Mouse (Mus musculus) MEL (cell line): ENCODE results near the gene Ubl5. TPM values are rescaled to one million over a fixed set of nuclear protein-coding genes. Genes with fewer than 3 reads are reported as not detected.

Source experiments
- DNase-seq: peaks from one replicate; pipeline ENCODE4 v3.0.0; 2011; ENCODE audit warnings: low read depth, low spot score
- H3K27ac ChIP-seq: 2 replicates; pipeline ENCODE4 v1.5.1; 2012; ENCODE audit warnings: low read depth, mild to moderate bottlenecking, control low read depth, low read length, moderate library complexity; ENCODE audit not compliant: control insufficient read depth
- H3K27me3 ChIP-seq, 2 experiments: fragments of 150-350 bp in 1 of 2; sonication (generic) in 1 of 2; 2 replicates each; pipeline ENCODE4 v1.6.1; 2012; ENCODE audit warnings: low read length in 2 of 2, mild to moderate bottlenecking in 2 of 2, improper control_type of control experiment in 1 of 2, moderate library complexity in 1 of 2; ENCODE audit not compliant: insufficient read depth in 2 of 2, control insufficient read depth in 1 of 2
- H3K36me3 ChIP-seq, 2 experiments: 2 replicates each; pipeline ENCODE4 v1.6.1; 2012 to 2014; ENCODE audit warnings: low read length in 2 of 2, improper control_type of control experiment in 1 of 2, inconsistent platforms in 1 of 2, mild to moderate bottlenecking in 1 of 2; ENCODE audit not compliant: insufficient read depth in 2 of 2, control insufficient read depth in 1 of 2
- H3K4me1 ChIP-seq, 2 experiments: fragments of 150-350 bp in 1 of 2; sonication (generic) in 1 of 2; 2 replicates each; pipeline ENCODE4 v1.6.1; 2012; ENCODE audit warnings: low read length in 2 of 2, improper control_type of control experiment in 1 of 2, mild to moderate bottlenecking in 1 of 2; ENCODE audit not compliant: insufficient read depth in 2 of 2, control insufficient read depth in 1 of 2
- H3K4me3 ChIP-seq, 2 experiments: fragments of 150-350 bp in 1 of 2; sonication (generic) in 1 of 2; 2 replicates each; pipeline ENCODE4 v1.5.1; 2012; ENCODE audit warnings: low read depth in 2 of 2, low read length in 2 of 2, mild to moderate bottlenecking in 2 of 2, moderate library complexity in 2 of 2, control low read depth in 1 of 2, improper control_type of control experiment in 1 of 2; ENCODE audit not compliant: control insufficient read depth in 1 of 2, insufficient read depth in 1 of 2
- H3K79me2 ChIP-seq: 2 replicates; pipeline ENCODE4 v1.6.1; 2012; ENCODE audit warnings: mild to moderate bottlenecking, low read length, moderate library complexity; ENCODE audit not compliant: control insufficient read depth, poor library complexity, insufficient read depth
- H3K9ac ChIP-seq: 2 replicates; pipeline ENCODE4 v1.6.1; 2012; ENCODE audit warnings: low read depth, mild to moderate bottlenecking, control low read depth, low read length, moderate library complexity; ENCODE audit not compliant: control insufficient read depth, poor library complexity, severe bottlenecking
- H3K9me3 ChIP-seq: fragments of 150-350 bp; sonication (generic); replicated peaks from 2 replicates; pipeline ENCODE4 v1.6.1; 2012; ENCODE audit warnings: mild to moderate bottlenecking, low read length, improper control_type of control experiment, moderate library complexity; ENCODE audit not compliant: insufficient read depth
- BHLHE40 ChIP-seq: IDR thresholded peaks from 2 replicates; pipeline ENCODE4 v1.6.1; 2012; ENCODE audit warnings: low read depth, mild to moderate bottlenecking, inconsistent platforms, low read length, improper control_type of control experiment, borderline replicate concordance
- CHD1 ChIP-seq: IDR thresholded peaks from 2 replicates; pipeline ENCODE4 v1.6.1; 2012; ENCODE audit warnings: low read depth, mild to moderate bottlenecking, inconsistent platforms, low read length, improper control_type of control experiment
- CHD2 ChIP-seq: IDR thresholded peaks from 2 replicates; pipeline ENCODE4 v1.6.1; 2011; ENCODE audit warnings: low read length, improper control_type of control experiment
- CTCF ChIP-seq, 3 experiments: IDR thresholded peaks in 2 of 3; conservative IDR thresholded peaks in 1 of 3; 2 replicates each; pipeline ENCODE4 v1.5.1; 2011 to 2012; ENCODE audit warnings: low read length in 3 of 3, low read depth in 2 of 3, mild to moderate bottlenecking in 2 of 3, improper control_type of control experiment in 1 of 3, inconsistent platforms in 1 of 3, mixed read lengths in 1 of 3, moderate library complexity in 1 of 3; ENCODE audit not compliant: control insufficient read depth in 1 of 3, insufficient read depth in 1 of 3, poor library complexity in 1 of 3, severe bottlenecking in 1 of 3
- E2F4 ChIP-seq: IDR thresholded peaks from 2 replicates; pipeline ENCODE4 v1.6.1; 2011; ENCODE audit warnings: low read depth, low read length, improper control_type of control experiment, borderline replicate concordance
- ETS1 ChIP-seq: IDR thresholded peaks from 2 replicates; pipeline ENCODE4 v1.6.1; 2012; ENCODE audit warnings: low read depth, mild to moderate bottlenecking, inconsistent platforms, low read length, improper control_type of control experiment, moderate library complexity
- GABPA ChIP-seq: IDR thresholded peaks from 2 replicates; pipeline ENCODE4 v1.6.1; 2012; ENCODE audit warnings: low read depth, mild to moderate bottlenecking, inconsistent platforms, low read length, improper control_type of control experiment, moderate library complexity
- GATA1 ChIP-seq: IDR thresholded peaks from 2 replicates; pipeline ENCODE4 v1.6.1; 2011; ENCODE audit warnings: low read depth, low read length, improper control_type of control experiment
- HCFC1 ChIP-seq: IDR thresholded peaks from 2 replicates; pipeline ENCODE4 v1.6.1; 2012; ENCODE audit warnings: low read depth, mild to moderate bottlenecking, inconsistent platforms, low read length, improper control_type of control experiment, moderate library complexity
- MAFK ChIP-seq: IDR thresholded peaks from 2 replicates; pipeline ENCODE4 v1.6.1; 2011; ENCODE audit warnings: low read depth, mild to moderate bottlenecking, low read length, improper control_type of control experiment, borderline replicate concordance
- MAX ChIP-seq: IDR thresholded peaks from 2 replicates; pipeline ENCODE4 v1.6.1; 2011; ENCODE audit warnings: low read length, improper control_type of control experiment
- MAZ ChIP-seq: IDR thresholded peaks from 2 replicates; pipeline ENCODE4 v1.6.1; 2012; ENCODE audit warnings: low read depth, mild to moderate bottlenecking, inconsistent platforms, low read length, improper control_type of control experiment
- MEF2A ChIP-seq: IDR thresholded peaks from 2 replicates; pipeline ENCODE4 v1.6.1; 2014; ENCODE audit warnings: low read depth, mild to moderate bottlenecking, inconsistent platforms, low read length, improper control_type of control experiment; ENCODE audit not compliant: poor library complexity, insufficient replicate concordance, severe bottlenecking; ENCODE audit errors: extremely low read depth
- MXI1 ChIP-seq: IDR thresholded peaks from 2 replicates; pipeline ENCODE4 v1.6.1; 2011; ENCODE audit warnings: mild to moderate bottlenecking, low read depth, low read length, improper control_type of control experiment
- MYB ChIP-seq: IDR thresholded peaks from 2 replicates; pipeline ENCODE4 v1.6.1; 2011; ENCODE audit warnings: mild to moderate bottlenecking, low read depth, low read length, improper control_type of control experiment
- NELFE ChIP-seq: IDR thresholded peaks from 2 replicates; pipeline ENCODE4 v1.6.1; 2011; ENCODE audit warnings: low read depth, low read length, improper control_type of control experiment
- POLR2A ChIP-seq, 2 experiments: IDR thresholded peaks; 2 replicates each; pipeline ENCODE4 v1.6.1; 2011 to 2012; ENCODE audit warnings: low read length in 2 of 2, mild to moderate bottlenecking in 2 of 2, control low read depth in 1 of 2, improper control_type of control experiment in 1 of 2, low read depth in 1 of 2, moderate library complexity in 1 of 2; ENCODE audit not compliant: control insufficient read depth in 1 of 2, insufficient read depth in 1 of 2, poor library complexity in 1 of 2
- POLR2AphosphoS2 ChIP-seq: IDR thresholded peaks from 2 replicates; pipeline ENCODE4 v1.6.1; 2011; ENCODE audit warnings: low read length, improper control_type of control experiment
- POLR2AphosphoS5 ChIP-seq: IDR thresholded peaks from 2 replicates; pipeline ENCODE4 v1.6.1; 2012; ENCODE audit warnings: low read depth, borderline replicate concordance, mild to moderate bottlenecking, inconsistent platforms, low read length, moderate library complexity, mixed read lengths
- RCOR1 ChIP-seq: IDR thresholded peaks from 2 replicates; pipeline ENCODE4 v1.6.1; 2012; ENCODE audit warnings: low read depth, mild to moderate bottlenecking, inconsistent platforms, low read length, improper control_type of control experiment
- SIN3A ChIP-seq: IDR thresholded peaks from 2 replicates; pipeline ENCODE4 v1.6.1; 2012; ENCODE audit warnings: low read length, improper control_type of control experiment, inconsistent platforms
- SMC3 ChIP-seq: IDR thresholded peaks from 2 replicates; pipeline ENCODE4 v1.6.1; 2011; ENCODE audit warnings: low read depth, low read length, improper control_type of control experiment
- TAL1 ChIP-seq: IDR thresholded peaks from 2 replicates; pipeline ENCODE4 v1.6.1; 2012; ENCODE audit warnings: mild to moderate bottlenecking, inconsistent platforms, low read length, moderate library complexity, mixed read lengths
- USF1 ChIP-seq: IDR thresholded peaks from 2 replicates; pipeline ENCODE4 v1.6.1; 2014; ENCODE audit warnings: low read depth, mild to moderate bottlenecking, inconsistent platforms, low read length, improper control_type of control experiment, moderate library complexity
- USF2 ChIP-seq, 2 experiments: IDR thresholded peaks; 2 replicates each; pipeline ENCODE4 v1.6.1; 2011 to 2012; ENCODE audit warnings: improper control_type of control experiment in 2 of 2, low read length in 2 of 2, borderline replicate concordance in 1 of 2, inconsistent platforms in 1 of 2, low read depth in 1 of 2, mild to moderate bottlenecking in 1 of 2; ENCODE audit not compliant: insufficient read depth in 1 of 2
- ZMIZ1 ChIP-seq: IDR thresholded peaks from 2 replicates; pipeline ENCODE4 v1.6.1; 2012; ENCODE audit warnings: low read depth, mild to moderate bottlenecking, inconsistent platforms, low read length, improper control_type of control experiment, moderate library complexity
- ZNF384 ChIP-seq: IDR thresholded peaks from 2 replicates; pipeline ENCODE4 v1.6.1; 2012; ENCODE audit warnings: low read depth, mild to moderate bottlenecking, inconsistent platforms, low read length, improper control_type of control experiment
- polyA plus RNA-seq, 2 experiments: library from polyadenylated mRNA; stranded (reverse) in 1 of 2; unstranded in 1 of 2; fragments of >175 nt in 1 of 2; fragments of >200 nt in 1 of 2; gene quantifications; 2 replicates each; pipeline versions ENCODE4 v1.2.1 to v1.2.4; 2012; ENCODE audit warnings: low replicate concordance in 2 of 2, low read depth in 1 of 2; ENCODE audit not compliant: insufficient read length in 2 of 2, insufficient read depth in 1 of 2, missing spikeins in 1 of 2
- total RNA-seq: library from RNA; depleted of rRNA; stranded (reverse); fragments of 300-350 nt; gene quantifications from 2 replicates; pipeline ENCODE4 v1.2.3, GENCODE M21; 2012

Ubl5 gene
- total and polyA plus RNA-seq, 3 experiments: 850 to 1,103 TPM; not detected in 1

DNA sequence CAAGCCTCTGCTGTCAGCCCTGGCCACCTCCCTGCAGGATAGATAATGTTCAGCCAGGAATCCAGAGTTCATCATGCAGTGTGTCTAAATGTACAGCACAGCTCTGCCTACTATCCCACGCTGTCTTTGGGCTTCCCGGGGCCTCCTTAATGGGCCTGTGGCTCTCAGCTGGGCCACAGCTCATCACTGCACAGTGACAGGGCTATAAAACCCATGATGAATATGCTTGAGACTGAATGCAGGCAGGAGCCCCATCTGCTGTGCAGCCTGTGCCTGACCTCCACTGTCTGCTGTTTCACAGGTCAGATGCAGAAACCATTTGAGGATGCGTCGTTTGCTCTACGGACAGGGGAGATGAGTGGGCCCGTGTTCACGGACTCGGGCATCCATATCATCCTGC, 20.2 kb downstream of the Ubl5 start:
- H3K27ac ChIP-seq: no peak overlapping the region
- no peaks in the 10 kb centered on the region for H3K27me3 ChIP-seq
- peaks cover 18 to 31% of the 10 kb centered on the region in 2 experiments for H3K36me3 ChIP-seq
- H3K9me3 ChIP-seq: no peaks in the 10 kb centered on the region
- no peak for DNase-seq
- peaks cover 5 to 22% of the 10 kb centered on the region in 2 experiments for H3K4me1 ChIP-seq
- no peak for TF ChIP-seq CHD1
- TF ChIP-seq TAL1: no peak
- TF ChIP-seq MAFK: no peak
- no peak for TF ChIP-seq MYB
- no peak; the same call in 1 of the 2 replicates for TF ChIP-seq ZMIZ1
- no peak for TF ChIP-seq BHLHE40
- TF ChIP-seq CHD2: no peak
- no peak for TF ChIP-seq E2F4
- no peak for TF ChIP-seq CTCF (IDR thresholded peaks at IDR 0.05 in 2 of 3, conservative IDR thresholded peaks at IDR 0.05 in 1 of 3; ENCODE audit: control insufficient read depth in 1 of 3, insufficient read depth in 1 of 3, low read depth in 2 of 3, low read length in 3 of 3, poor library complexity in 1 of 3, severe bottlenecking in 1 of 3)
- TF ChIP-seq SIN3A: no peak
- no peak for TF ChIP-seq MXI1
- TF ChIP-seq GABPA: no peak
- TF ChIP-seq USF2 (IDR thresholded peaks at IDR 0.05; ENCODE audit: borderline replicate concordance in 1 of 2, insufficient read depth in 1 of 2, low read depth in 1 of 2, low read length in 2 of 2): no peak
- TF ChIP-seq POLR2A (IDR thresholded peaks at IDR 0.05; ENCODE audit: control insufficient read depth in 1 of 2, insufficient read depth in 1 of 2, low read depth in 1 of 2, low read length in 2 of 2, poor library complexity in 1 of 2): no peak
- TF ChIP-seq MEF2A: no peak
- no peak for TF ChIP-seq MAZ
- TF ChIP-seq POLR2AphosphoS2: no peak
- no peak for TF ChIP-seq NELFE
- no peak overlapping the region for H3K9ac ChIP-seq
- peaks cover 12% of the 10 kb centered on the region; the same call in 1 of the 2 replicates for H3K79me2 ChIP-seq
- no peak overlapping the region for H3K4me3 ChIP-seq

DNA sequence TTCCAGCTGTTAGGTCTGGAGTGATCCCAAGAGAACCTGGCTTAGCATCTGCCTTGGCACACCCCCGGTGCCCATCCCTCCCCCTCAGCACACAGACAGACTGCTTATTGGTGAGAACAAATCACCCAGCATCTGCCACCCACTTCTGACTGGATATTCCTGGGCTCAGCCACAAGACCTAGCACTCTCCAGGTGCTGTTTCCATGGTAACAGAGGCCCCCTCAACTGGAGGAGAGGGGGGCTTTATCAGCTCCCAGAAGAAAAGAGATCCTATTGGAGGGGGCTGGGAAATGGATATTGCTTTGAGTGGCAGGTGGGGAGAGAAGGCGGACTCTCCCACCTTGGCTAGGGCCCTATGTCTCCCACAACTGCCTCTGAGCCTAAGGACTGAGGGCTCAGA, 21.3 kb downstream of the Ubl5 start:
- Histone ChIP-seq H3K27ac (no peak overlapping the region), H3K9ac (no peak overlapping the region), H3K27me3 (no peaks in the 10 kb centered on the region), H3K36me3 (peaks cover 18 to 23% of the 10 kb centered on the region in 2 experiments), H3K4me1 (peaks cover 5 to 22% of the 10 kb centered on the region in 2 experiments), H3K4me3 (no peak overlapping the region), H3K79me2 (peaks cover 5% of the 10 kb centered on the region; the same call in 1 of the 2 replicates), H3K9me3 (no peaks in the 10 kb centered on the region)
- DNase-seq: no peak
- TF ChIP-seq POLR2AphosphoS5 (no peak), MAX (no peak), POLR2AphosphoS2 (no peak), MXI1 (no peak), HCFC1 (no peak), TAL1 (no peak), GATA1 (no peak), MEF2A (no peak), ZNF384 (no peak), POLR2A (IDR thresholded peaks at IDR 0.05; ENCODE audit: control insufficient read depth in 1 of 2, insufficient read depth in 1 of 2, low read depth in 1 of 2, low read length in 2 of 2, poor library complexity in 1 of 2) (no peak), SMC3 (no peak), NELFE (no peak), MAZ (no peak), USF1 (no peak), MAFK (no peak), RCOR1 (no peak), ETS1 (no peak), CHD1 (no peak), E2F4 (no peak), USF2 (IDR thresholded peaks at IDR 0.05; ENCODE audit: borderline replicate concordance in 1 of 2, insufficient read depth in 1 of 2, low read depth in 1 of 2, low read length in 2 of 2) (no peak)
